Mouse (Mus musculus): ENCODE measurements around the gene Anapc2. TPM values are rescaled to one million over a fixed set of nuclear protein-coding genes. Genes with fewer than 3 reads are reported as not detected.

Anapc2 gene
- total and polyA plus RNA-seq, 3 experiments, result 9.8 to 67.0 TPM; not detected in 1

- TF ChIP-seq JUND (IDR thresholded peaks at IDR 0.05; ENCODE audit: low read depth, low read length) (no peak), CHD1 (IDR thresholded peaks at IDR 0.05; ENCODE audit: low read depth, low read length) (0 out of 2 replicates have a peak, but pooled peaks have one; percentile 91), RAD21 (IDR thresholded peaks at IDR 0.05; ENCODE audit: low read depth, low read length) (no peak), MXI1 (IDR thresholded peaks at IDR 0.05; ENCODE audit: low read depth, low read length) (peak; percentile 97), SMC3 (IDR thresholded peaks at IDR 0.05; ENCODE audit: low read depth, low read length) (no peak), TCF12 (IDR thresholded peaks at IDR 0.05; ENCODE audit: low read depth, low read length) (0 out of 2 replicates have a peak, but pooled peaks have one; percentile 38), RCOR1 (IDR thresholded peaks at IDR 0.05; ENCODE audit: low read depth, low read length) (0 out of 2 replicates have a peak, but pooled peaks have one; percentile 25), MAFK (IDR thresholded peaks at IDR 0.05; ENCODE audit: borderline replicate concordance, low read depth, low read length) (peak; percentile 59; the same call in 1 of the 2 replicates), UBTF (IDR thresholded peaks at IDR 0.05; ENCODE audit: borderline replicate concordance, insufficient read depth, low read depth, low read length) (peak; percentile 38; the same call in 1 of the 2 replicates), ETS1 (IDR thresholded peaks at IDR 0.05; ENCODE audit: low read depth, low read length) (peak; percentile 90), CTCF (IDR thresholded peaks at IDR 0.05 in 2 of 3, conservative IDR thresholded peaks at IDR 0.05 in 1 of 3; ENCODE audit: control insufficient read depth in 1 of 3, insufficient read depth in 1 of 3, low read depth in 2 of 3, low read length in 3 of 3, poor library complexity in 1 of 3, severe bottlenecking in 1 of 3) (no peak), TBP (IDR thresholded peaks at IDR 0.05; ENCODE audit: low read depth, low read length) (peak; percentile 31; the same call in 1 of the 2 replicates), GABPA (IDR thresholded peaks at IDR 0.05; ENCODE audit: low read depth, low read length) (peak; percentile 88), POLR2AphosphoS2 (IDR thresholded peaks at IDR 0.05; ENCODE audit: low read length) (0 out of 2 replicates have a peak, but pooled peaks have one; percentile 34), MEF2A (IDR thresholded peaks at IDR 0.05; ENCODE audit: extremely low read depth, insufficient replicate concordance, low read depth, low read length, poor library complexity, severe bottlenecking) (no peak), MAX (IDR thresholded peaks at IDR 0.05; ENCODE audit: low read length) (peak; percentile 75), SIN3A (IDR thresholded peaks at IDR 0.05; ENCODE audit: low read length) (peak; percentile 97), EP300 (IDR thresholded peaks at IDR 0.05; ENCODE audit: low read depth in 1 of 2, low read length in 2 of 2) (peak; percentile 57 to 83), GATA1 (IDR thresholded peaks at IDR 0.05; ENCODE audit: low read depth, low read length) (peak; percentile 36; the same call in 1 of the 2 replicates), HCFC1 (IDR thresholded peaks at IDR 0.05; ENCODE audit: low read depth, low read length) (no peak; the same call in none of the 2 replicates), POLR2AphosphoS5 (IDR thresholded peaks at IDR 0.05; ENCODE audit: borderline replicate concordance, low read depth, low read length) (no peak), MAZ (IDR thresholded peaks at IDR 0.05; ENCODE audit: low read depth, low read length) (peak; percentile 81; the same call in 1 of the 2 replicates), BHLHE40 (IDR thresholded peaks at IDR 0.05; ENCODE audit: borderline replicate concordance, low read depth, low read length) (no peak), MYB (IDR thresholded peaks at IDR 0.05; ENCODE audit: low read depth, low read length) (peak; percentile 77)
- peak; percentile 94 for DNase-seq (ENCODE audit: low read depth, low spot score)
- Histone ChIP-seq H3K79me2 (ENCODE audit: control insufficient read depth, insufficient read depth, low read length, poor library complexity) (peaks cover 17% of the 10 kb centered on the region), H3K9ac (ENCODE audit: control insufficient read depth, low read depth, low read length, poor library complexity, severe bottlenecking) (peak overlapping the region; percentile 99), H3K4me1 (ENCODE audit: control insufficient read depth in 1 of 2, insufficient read depth in 2 of 2, low read length in 2 of 2) (peaks cover 5 to 14% of the 10 kb centered on the region in 2 experiments; a peak in 3 of 4 replicates), H3K36me3 (ENCODE audit: control insufficient read depth in 1 of 2, insufficient read depth in 2 of 2, low read length in 2 of 2) (peaks cover 6 to 7% of the 10 kb centered on the region in 2 experiments), H3K27ac (ENCODE audit: control insufficient read depth, low read depth, low read length) (peak overlapping the region; percentile 98), H3K9me3 (replicated peaks; ENCODE audit: insufficient read depth, low read length) (no peaks in the 10 kb centered on the region), H3K27me3 (ENCODE audit: control insufficient read depth in 1 of 2, insufficient read depth in 2 of 2, low read length in 2 of 2) (no peaks in the 10 kb centered on the region), H3K4me3 (ENCODE audit: control insufficient read depth in 1 of 2, insufficient read depth in 1 of 2, low read depth in 2 of 2, low read length in 2 of 2) (peak overlapping the region; percentile 96 to 97)
Measured at GRCm38 (mm10) chr2:25223681-25224491, 48.4 kb upstream of the Anapc2 start.
